Mouse (Mus musculus) forebrain, postnatal 0 days (tissue): ENCODE data around the gene Isoc2a. TPM values are rescaled to one million over a fixed set of nuclear protein-coding genes. Genes with fewer than 3 reads are reported as not detected.

Experiments used
- ATAC-seq: fragments of 200-750 bp; cut with Nextera tagmentation; 2 replicates; pipeline ENCODE4 v1.8.0; 2017; ENCODE audit warnings: mild to moderate bottlenecking, moderate library complexity
- DNase-seq: peaks from one replicate; pipeline ENCODE4 v3.0.0-alpha.2; 2015
- H3K27ac ChIP-seq: fragments of 300-500 bp; sonication (generic); 2 replicates; pipeline ENCODE4 v1.5.1; 2014; ENCODE audit warnings: low read depth, mild to moderate bottlenecking, antibody characterized with exemption, low read length, moderate library complexity, mixed read lengths
- H3K27me3 ChIP-seq: fragments of 300-500 bp; sonication (generic); 2 replicates; pipeline ENCODE4 v1.6.1; 2014; ENCODE audit warnings: mild to moderate bottlenecking, low read length, mixed read lengths; ENCODE audit not compliant: insufficient read depth
- H3K36me3 ChIP-seq: fragments of 300-500 bp; sonication (generic); 2 replicates; pipeline ENCODE4 v1.6.1; 2014; ENCODE audit warnings: mild to moderate bottlenecking, moderate library complexity; ENCODE audit not compliant: insufficient read depth
- H3K4me1 ChIP-seq: fragments of 300-500 bp; sonication (generic); 2 replicates; pipeline ENCODE4 v1.6.1; 2014; ENCODE audit warnings: antibody characterized with exemption; ENCODE audit not compliant: insufficient read depth
- H3K4me2 ChIP-seq: fragments of 300-500 bp; sonication (generic); 2 replicates; pipeline ENCODE4 v1.6.1; 2014; ENCODE audit warnings: low read depth, mild to moderate bottlenecking, moderate library complexity
- H3K4me3 ChIP-seq: fragments of 300-500 bp; sonication (generic); 2 replicates; pipeline ENCODE4 v1.5.1; 2014; ENCODE audit warnings: low read depth, low read length, mixed read lengths
- H3K9ac ChIP-seq: fragments of 300-500 bp; sonication (generic); 2 replicates; pipeline ENCODE4 v1.6.1; 2014; ENCODE audit warnings: mild to moderate bottlenecking
- H3K9me3 ChIP-seq: fragments of 300-500 bp; sonication (generic); 2 replicates; pipeline ENCODE4 v1.6.1; 2016; ENCODE audit warnings: low read length
- CTCF ChIP-seq: sonication (generic); IDR thresholded peaks from 2 replicates; pipeline ENCODE4 v1.5.1; 2016; ENCODE audit warnings: antibody characterized with exemption, control low read depth, low read depth
- WGBS: fragments of 180-500 bp; shearing (Covaris S2); extraction: QIAGEN DNeasy Blood & Tissue Kit; methylation state at CpG from one replicate; pipeline ENCODE4 v1.1.7; 2014; 5-methylcytosine and 5-hydroxymethylcytosine counted together
- polyA plus RNA-seq: library from polyadenylated mRNA; unstranded; fragments of >200 nt; fragmentation: Nextera tagmentation; extraction: Ambion mirVana; gene quantifications from 2 replicates; pipeline ENCODE4 v1.2.1, GENCODE M21; 2015
- total RNA-seq: library from RNA; depleted of rRNA; stranded (reverse); fragments of >200 nt; gene quantifications from 2 replicates; pipeline ENCODE4 v1.2.3, GENCODE M21; 2014

Gene Isoc2a
- total and polyA plus RNA-seq, 2 experiments from 2014 or later, result 0.39 to 4.9 TPM

GRCm38 (mm10) chr7:4842634-4843131, 34.3 kb upstream of the Isoc2a start:
- H3K4me1 ChIP-seq, result 0 out of 2 replicates have a peak, but pooled peaks cover 15% of the 10 kb centered on the region
- H3K27ac ChIP-seq, result peak overlapping the region; percentile 82
- no peaks in the 10 kb centered on the region for H3K27me3 ChIP-seq
- peak overlapping the region; percentile 55 for H3K4me3 ChIP-seq
- no peaks in the 10 kb centered on the region for H3K36me3 ChIP-seq
- no peak for TF ChIP-seq CTCF
- WGBS, result under 1% methylated on average over 16 of the region's 16 CpGs
- peak; percentile 65 for DNase-seq
- peak; percentile 47 for ATAC-seq
- H3K4me2 ChIP-seq, result peak overlapping the region; percentile 87
- H3K9ac ChIP-seq, result peak overlapping the region; percentile 63
- no peaks in the 10 kb centered on the region for H3K9me3 ChIP-seq

GRCm38 (mm10) chr7:4843604-4844244, 33.2 kb upstream of the Isoc2a start:
- ATAC-seq (peak; percentile 62), DNase-seq (peak; percentile 94)
- peak; percentile 48 for TF ChIP-seq CTCF
- H3K4me1 ChIP-seq, result 0 out of 2 replicates have a peak, but pooled peaks cover 15% of the 10 kb centered on the region
- H3K27ac ChIP-seq, result peak overlapping the region; percentile 82
- H3K4me2 ChIP-seq, result peak overlapping the region; percentile 87
- H3K36me3 ChIP-seq, result no peaks in the 10 kb centered on the region
- WGBS, result 1% methylated on average over 34 of the region's 34 CpGs
- H3K9me3 ChIP-seq, result no peaks in the 10 kb centered on the region
- H3K4me3 ChIP-seq, result peak overlapping the region; percentile 55
- H3K27me3 ChIP-seq, result no peaks in the 10 kb centered on the region
- peak overlapping the region; percentile 63 for H3K9ac ChIP-seq

- no peak for DNase-seq
- no peaks in the 10 kb centered on the region for H3K27me3 ChIP-seq
- 3% methylated on average over 40 of the region's 41 CpGs for WGBS
Observed at GRCm38 (mm10) chr7:4844245-4844916, 32.6 kb upstream of the Isoc2a start, which contains the start of gene Shisa7. Gene Shisa7, minus strand, starts transcription at chr7:4844696.

GRCm38 (mm10) chr7:4844917-4845309, 32.0 kb upstream of the Isoc2a start:
- Histone ChIP-seq H3K27ac (peak overlapping the region; percentile 82), H3K4me2 (peak overlapping the region; percentile 87), H3K9ac (peak overlapping the region; percentile 63), H3K9me3 (no peaks in the 10 kb centered on the region), H3K27me3 (no peaks in the 10 kb centered on the region), H3K4me3 (peak overlapping the region; percentile 55), H3K36me3 (no peaks in the 10 kb centered on the region), H3K4me1 (0 out of 2 replicates have a peak, but pooled peaks cover 15% of the 10 kb centered on the region)
- ATAC-seq (peak; percentile 86), DNase-seq (peak; percentile 92)
- under 1% methylated on average over 13 of the region's 13 CpGs for WGBS
- no peak for TF ChIP-seq CTCF

More at GRCm38 (mm10) chr7:4844245-4844916, 32.6 kb upstream of the Isoc2a start, which contains the start of gene Shisa7:
- peak; percentile 58 for ATAC-seq
- Histone ChIP-seq H3K4me2 (peak within 1 kb of the TSS; percentile 87), H3K4me3 (peak within 1 kb of the TSS; percentile 55), H3K27ac (peak within 1 kb of the TSS; percentile 82), H3K9me3 (no peaks in the 10 kb centered on the region), H3K36me3 (no peaks in the 10 kb centered on the region), H3K4me1 (0 out of 2 replicates have a peak, but pooled peaks cover 15% of the 10 kb centered on the region), H3K9ac (peak within 1 kb of the TSS; percentile 63)
- TF ChIP-seq CTCF, result no peak

GRCm38 (mm10) chr7:4849372-4849771, 27.6 kb upstream of the Isoc2a start:
- Histone ChIP-seq H3K27ac (no peak overlapping the region), H3K9me3 (no peaks in the 10 kb centered on the region), H3K36me3 (no peaks in the 10 kb centered on the region), H3K9ac (no peak overlapping the region), H3K27me3 (no peaks in the 10 kb centered on the region), H3K4me1 (no peaks in the 10 kb centered on the region), H3K4me3 (no peak overlapping the region), H3K4me2 (no peak overlapping the region)
- TF ChIP-seq CTCF, result no peak
- DNase-seq, result no peak
- no peak for ATAC-seq
- 61% methylated on average over 9 of the region's 9 CpGs for WGBS

GRCm38 (mm10) chr7:4850621-4851314, 26.2 kb upstream of the Isoc2a start:
- TF ChIP-seq CTCF, result no peak
- Histone ChIP-seq H3K27ac (no peak overlapping the region), H3K4me3 (no peak overlapping the region), H3K4me2 (no peak overlapping the region), H3K27me3 (no peaks in the 10 kb centered on the region), H3K4me1 (no peaks in the 10 kb centered on the region), H3K36me3 (no peaks in the 10 kb centered on the region), H3K9me3 (no peaks in the 10 kb centered on the region), H3K9ac (no peak overlapping the region)
- ATAC-seq (no peak), DNase-seq (no peak)
- 83% methylated on average over 11 of the region's 11 CpGs for WGBS
